ENCODE assay signal across 9 mouse cellular contexts in genomic region chr10:83995913-83996312, GRCm38 (mm10).
DNase-seq lines count a peak whose midpoint lies in the region; ATAC-seq lines count a peak whose summit lies in the region.
"Had no signal": no experiment of that assay in that cellular context is flagged by ENCODE, and none has a peak within 500 bp of the region (broad histone marks: within the 10 kb centered on the region; RNA-seq: fewer than 3 reads in every experiment).

No protein-coding gene starts in this region.

- H3K4me2 ChIP-seq in heart, embryonic 12.5 days = no peak overlapping the region
- H3K4me2 ChIP-seq in limb, embryonic 12.5 days = no peak overlapping the region

- H3K9ac ChIP-seq in heart, embryonic 12.5 days = no peak overlapping the region
- H3K9ac ChIP-seq in limb, embryonic 12.5 days (replicated peaks) = no peak overlapping the region

- H3K27ac ChIP-seq in brown adipose tissue, adult 24 weeks (replicated peaks; ENCODE audit: low read depth, low read length) = 0 out of 2 replicates have a peak overlapping the region, but pooled peaks have one; percentile 2
- peak overlapping the region; percentile 49; the same call in 1 of the 2 replicates for H3K27ac ChIP-seq in heart, embryonic 12.5 days (ENCODE audit: poor library complexity, severe bottlenecking)
- H3K27ac ChIP-seq in limb, embryonic 12.5 days = peak overlapping the region; percentile 67; the same call in 1 of the 2 replicates

- no peaks in the 10 kb centered on the region for H3K36me3 ChIP-seq in heart, embryonic 12.5 days
- H3K36me3 ChIP-seq in limb, embryonic 12.5 days = no peaks in the 10 kb centered on the region
- H3K36me3 ChIP-seq: G1E had no signal

- H3K9me3 ChIP-seq in heart, embryonic 12.5 days (replicated peaks) = no peaks in the 10 kb centered on the region
- H3K9me3 ChIP-seq in limb, embryonic 12.5 days = no peaks in the 10 kb centered on the region

- H3K4me3 ChIP-seq in brown adipose tissue, adult 24 weeks (ENCODE audit: insufficient read depth, low read depth, low read length) = no peak overlapping the region
- H3K4me3 ChIP-seq in heart, embryonic 12.5 days = no peak overlapping the region
- H3K4me3 ChIP-seq in limb, embryonic 12.5 days (replicated peaks) = no peak overlapping the region

- peak; percentile 65 for DNase-seq in 3T3-L1 (ENCODE audit: low read depth, low spot score)
- peak; percentile 59 for DNase-seq in testis, postnatal 10 days (ENCODE audit: low spot score)
- DNase-seq in layer of hippocampus, adult 9-11 months = no peak
- no peak for DNase-seq in spleen, adult 18-20 months
- no peak for DNase-seq in cerebellum, postnatal 4 days (ENCODE audit: low spot score in 2 of 2)

- ATAC-seq in heart, embryonic 12.5 days (ENCODE audit: insufficient number of reproducible peaks, low FRiP score) = peak; percentile 81
- ATAC-seq in limb, embryonic 12.5 days (ENCODE audit: insufficient number of reproducible peaks, insufficient read depth, low FRiP score, low TSS enrichment, low read depth) = no peak

- 37% methylated on average over 4 of the region's 4 CpGs for WGBS in heart, embryonic 12.5 days
- 45% methylated on average over 4 of the region's 4 CpGs for WGBS in limb, embryonic 12.5 days

- H3K27me3 ChIP-seq in heart, embryonic 12.5 days (replicated peaks) = no peaks in the 10 kb centered on the region
- H3K27me3 ChIP-seq in limb, embryonic 12.5 days = no peaks in the 10 kb centered on the region

- H3K4me1 ChIP-seq in brown adipose tissue, adult 24 weeks (ENCODE audit: control insufficient read depth, insufficient read depth, insufficient read length, low read length) = peaks cover 14% of the 10 kb centered on the region; the same call in 1 of the 2 replicates
- H3K4me1 ChIP-seq in heart, embryonic 12.5 days (replicated peaks) = peaks cover 30% of the 10 kb centered on the region
- peaks cover 30% of the 10 kb centered on the region for H3K4me1 ChIP-seq in limb, embryonic 12.5 days (replicated peaks)

Comparison
In these comparisons a context has a peak if more than half of its experiments do, and no peak if none do; other contexts are left out.
1. DNase-seq: peak in 3T3-L1 (single experiment) and testis, postnatal 10 days (single experiment); none in layer of hippocampus, adult 9-11 months (single experiment), spleen, adult 18-20 months (0 of 2) and cerebellum, postnatal 4 days (0 of 2).
2. H3K27ac ChIP-seq: peak in every context shown above with its lines; median percentile 67 in limb, embryonic 12.5 days; 49 in heart, embryonic 12.5 days; 2 in brown adipose tissue, adult 24 weeks.